Mouse (Mus musculus): ENCODE data around the gene Fat3. TPM values are rescaled to one million over a fixed set of nuclear protein-coding genes. Genes with fewer than 3 reads are reported as not detected.

Gene Fat3
- polyA plus RNA-seq, 1 experiment: 42.0 TPM

- TF ChIP-seq CTCF (IDR thresholded peaks at IDR 0.05; ENCODE audit: borderline replicate concordance, extremely low read depth, insufficient read depth, insufficient read length) (no peak), POLR2A (IDR thresholded peaks at IDR 0.05; ENCODE audit: borderline replicate concordance, extremely low read depth, insufficient read depth, insufficient read length, poor library complexity, severe bottlenecking) (no peak)
- DNase-seq (ENCODE audit: low read depth): peak; percentile 80
Observed at GRCm38 (mm10) chr9:15994762-15995161, 506.3 kb downstream of the Fat3 start.

GRCm38 (mm10) chr9:15994177-15994576, 506.9 kb downstream of the Fat3 start:
- TF ChIP-seq CTCF (IDR thresholded peaks at IDR 0.05; ENCODE audit: borderline replicate concordance, extremely low read depth, insufficient read depth, insufficient read length) (no peak), POLR2A (IDR thresholded peaks at IDR 0.05; ENCODE audit: borderline replicate concordance, extremely low read depth, insufficient read depth, insufficient read length, poor library complexity, severe bottlenecking) (no peak)

DNA sequence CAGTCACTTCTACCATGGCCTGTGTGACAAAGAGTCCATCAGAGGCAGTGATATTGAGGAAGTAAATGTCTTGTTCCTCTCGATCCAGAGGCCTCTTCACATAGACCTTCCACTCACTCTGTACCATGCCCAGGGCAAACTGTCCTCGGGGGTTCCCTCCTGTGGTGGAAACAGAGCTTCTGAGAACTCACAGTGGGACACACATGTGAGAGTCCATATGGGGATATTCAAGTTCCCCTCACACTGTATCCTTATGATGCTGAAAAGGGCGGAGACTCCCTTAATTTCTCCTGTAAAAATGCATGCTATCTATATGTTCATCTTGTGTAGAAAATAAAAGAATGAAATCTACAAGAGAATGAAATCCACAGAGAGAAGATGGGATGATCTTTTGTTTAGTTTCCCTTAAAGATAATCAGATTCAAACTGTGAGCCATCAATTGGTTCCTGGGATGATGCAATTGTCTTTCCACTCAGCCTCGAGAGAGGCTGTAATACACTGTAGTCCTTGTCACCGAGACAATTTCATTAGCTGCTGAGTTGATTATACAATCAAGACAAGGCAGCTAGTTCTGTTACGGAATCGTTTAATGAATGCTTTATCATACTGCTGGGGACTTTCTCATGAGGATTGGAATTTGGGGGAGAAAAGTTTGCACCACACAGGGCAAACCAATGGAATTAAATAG, 508.8 kb downstream of the Fat3 start:
- no peak for TF ChIP-seq POLR2A (IDR thresholded peaks at IDR 0.05; ENCODE audit: borderline replicate concordance, extremely low read depth, insufficient read depth, insufficient read length, poor library complexity, severe bottlenecking)
- TF ChIP-seq CTCF (IDR thresholded peaks at IDR 0.05; ENCODE audit: borderline replicate concordance, extremely low read depth, insufficient read depth, insufficient read length): no peak
- DNase-seq (ENCODE audit: low read depth): peak; percentile 41

More at GRCm38 (mm10) chr9:15994177-15994576, 506.9 kb downstream of the Fat3 start:
- peak; percentile 57 for DNase-seq (ENCODE audit: low read depth)

DNA sequence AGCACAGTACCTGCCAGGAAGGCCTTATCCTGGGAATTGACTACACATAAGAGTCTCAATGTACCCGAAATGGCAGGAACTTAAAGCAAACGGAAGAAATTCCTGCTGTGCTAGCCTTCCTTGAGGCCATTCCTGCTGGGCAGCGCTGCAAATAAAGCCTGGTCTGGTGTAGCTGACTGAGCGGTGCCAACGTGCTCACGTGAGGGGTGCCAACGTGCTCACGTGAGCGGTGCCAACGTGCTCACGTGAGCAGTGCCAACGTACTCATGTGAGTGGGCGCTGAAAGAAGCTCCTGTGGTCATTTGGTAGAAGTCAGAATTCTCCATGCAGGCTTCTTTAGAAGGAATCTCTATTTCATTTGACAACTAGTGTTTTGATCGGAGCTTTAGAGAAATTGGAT, 522.8 kb downstream of the Fat3 start:
- TF ChIP-seq POLR2A (IDR thresholded peaks at IDR 0.05; ENCODE audit: borderline replicate concordance, extremely low read depth, insufficient read depth, insufficient read length, poor library complexity, severe bottlenecking) (no peak), CTCF (IDR thresholded peaks at IDR 0.05; ENCODE audit: borderline replicate concordance, extremely low read depth, insufficient read depth, insufficient read length) (no peak)
- DNase-seq (ENCODE audit: low read depth): peak; percentile 37

- peak; percentile 78 for DNase-seq (ENCODE audit: low read depth)
Observed at GRCm38 (mm10) chr9:15976959-15977663, 524.0 kb downstream of the Fat3 start.

DNA sequence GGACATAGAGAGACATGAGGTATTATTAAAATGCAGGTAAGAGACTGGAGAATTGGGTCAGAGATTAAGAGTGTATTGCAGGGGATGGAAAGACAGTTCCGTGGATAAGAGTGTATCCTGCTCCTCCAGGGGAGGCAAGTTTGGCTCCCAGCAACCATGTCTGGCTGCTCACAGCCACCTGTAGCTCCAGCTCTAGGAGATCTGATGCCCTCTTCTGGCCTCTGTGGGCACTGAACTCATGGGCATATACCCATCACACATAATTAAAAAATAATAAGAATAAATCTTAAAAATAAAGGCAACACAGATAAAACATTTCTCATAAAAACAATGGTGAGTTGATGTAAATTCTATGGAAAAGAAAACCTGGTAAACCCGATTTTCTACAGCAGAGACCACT, 525.1 kb downstream of the Fat3 start:
- no peak for DNase-seq (ENCODE audit: low read depth)
- TF ChIP-seq CTCF (IDR thresholded peaks at IDR 0.05; ENCODE audit: borderline replicate concordance, extremely low read depth, insufficient read depth, insufficient read length) (no peak), POLR2A (IDR thresholded peaks at IDR 0.05; ENCODE audit: borderline replicate concordance, extremely low read depth, insufficient read depth, insufficient read length, poor library complexity, severe bottlenecking) (no peak)

More at GRCm38 (mm10) chr9:15976959-15977663, 524.0 kb downstream of the Fat3 start:
- TF ChIP-seq CTCF (IDR thresholded peaks at IDR 0.05; ENCODE audit: borderline replicate concordance, extremely low read depth, insufficient read depth, insufficient read length) (no peak), POLR2A (IDR thresholded peaks at IDR 0.05; ENCODE audit: borderline replicate concordance, extremely low read depth, insufficient read depth, insufficient read length, poor library complexity, severe bottlenecking) (no peak)

GRCm38 (mm10) chr9:15972201-15972600, 528.9 kb downstream of the Fat3 start:
- TF ChIP-seq CTCF (IDR thresholded peaks at IDR 0.05; ENCODE audit: borderline replicate concordance, extremely low read depth, insufficient read depth, insufficient read length) (no peak), POLR2A (IDR thresholded peaks at IDR 0.05; ENCODE audit: borderline replicate concordance, extremely low read depth, insufficient read depth, insufficient read length, poor library complexity, severe bottlenecking) (no peak)
- peak; percentile 39 for DNase-seq (ENCODE audit: low read depth)

GRCm38 (mm10) chr9:15971393-15971792, 529.7 kb downstream of the Fat3 start:
- TF ChIP-seq CTCF (IDR thresholded peaks at IDR 0.05; ENCODE audit: borderline replicate concordance, extremely low read depth, insufficient read depth, insufficient read length) (no peak), POLR2A (IDR thresholded peaks at IDR 0.05; ENCODE audit: borderline replicate concordance, extremely low read depth, insufficient read depth, insufficient read length, poor library complexity, severe bottlenecking) (no peak)
- no peak for DNase-seq (ENCODE audit: low read depth)

GRCm38 (mm10) chr9:15964198-15964597, 536.9 kb downstream of the Fat3 start:
- DNase-seq (ENCODE audit: low read depth): no peak
- TF ChIP-seq POLR2A (IDR thresholded peaks at IDR 0.05; ENCODE audit: borderline replicate concordance, extremely low read depth, insufficient read depth, insufficient read length, poor library complexity, severe bottlenecking): no peak
- no peak for TF ChIP-seq CTCF (IDR thresholded peaks at IDR 0.05; ENCODE audit: borderline replicate concordance, extremely low read depth, insufficient read depth, insufficient read length)

GRCm38 (mm10) chr9:15962886-15963285, 538.2 kb downstream of the Fat3 start:
- TF ChIP-seq CTCF (IDR thresholded peaks at IDR 0.05; ENCODE audit: borderline replicate concordance, extremely low read depth, insufficient read depth, insufficient read length) (no peak), POLR2A (IDR thresholded peaks at IDR 0.05; ENCODE audit: borderline replicate concordance, extremely low read depth, insufficient read depth, insufficient read length, poor library complexity, severe bottlenecking) (no peak)
- DNase-seq (ENCODE audit: low read depth): no peak

DNA sequence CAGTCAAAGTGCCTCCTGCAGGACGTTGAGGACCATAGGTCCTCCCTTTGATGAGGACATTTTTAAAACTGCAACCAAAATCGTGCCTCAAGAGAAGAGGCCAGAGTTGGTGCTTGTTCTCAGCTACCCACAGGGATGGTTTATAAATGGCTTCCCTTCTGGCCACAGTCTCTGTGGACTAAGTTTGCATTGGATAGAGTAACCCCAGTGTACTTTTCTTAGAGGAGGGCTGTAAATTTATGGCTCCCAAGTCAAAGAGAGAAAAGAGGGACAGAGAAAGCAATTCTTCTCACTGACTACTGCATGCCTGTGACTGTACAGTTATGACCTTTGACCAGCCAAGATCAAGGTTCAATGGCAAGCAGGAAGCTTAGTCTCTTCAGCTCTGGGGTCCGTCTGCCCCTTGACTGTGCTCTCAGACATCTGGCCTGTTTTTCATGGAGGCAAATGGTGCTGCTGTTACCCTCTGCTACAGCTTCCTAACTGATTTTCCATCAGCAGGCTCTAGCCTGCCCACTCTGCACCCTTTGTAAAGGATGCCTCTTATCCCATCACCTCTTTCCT, 542.8 kb downstream of the Fat3 start:
- TF ChIP-seq CTCF (IDR thresholded peaks at IDR 0.05; ENCODE audit: borderline replicate concordance, extremely low read depth, insufficient read depth, insufficient read length) (no peak), POLR2A (IDR thresholded peaks at IDR 0.05; ENCODE audit: borderline replicate concordance, extremely low read depth, insufficient read depth, insufficient read length, poor library complexity, severe bottlenecking) (no peak)
- DNase-seq (ENCODE audit: low read depth): no peak

Data from brain, embryonic 14.5 days (tissue).